11 mouse cellular contexts compared by ENCODE assay signal in genomic region chr4:74972143-74972542, GRCm38 (mm10).
DNase-seq lines count a peak whose midpoint lies in the region; ATAC-seq and TF ChIP-seq lines count a peak whose summit lies in the region.
"Had no signal": no experiment of that assay in that cellular context is flagged by ENCODE, and none has a peak within 500 bp of the region (broad histone marks: within the 10 kb centered on the region; RNA-seq: fewer than 3 reads in every experiment).

No protein-coding gene starts in this region.

- ATAC-seq in intestine, postnatal 0 days = no peak
- ATAC-seq in intestine, embryonic 16.5 days = no peak
- ATAC-seq in stomach, postnatal 0 days (ENCODE audit: low FRiP score, low TSS enrichment) = no peak
- ATAC-seq: intestine, embryonic 15.5 days had no signal

- H3K9me3 ChIP-seq in intestine, postnatal 0 days (ENCODE audit: control insufficient read depth) = no peaks in the 10 kb centered on the region
- no peaks in the 10 kb centered on the region for H3K9me3 ChIP-seq in intestine, embryonic 16.5 days (ENCODE audit: control insufficient read depth, low read length)
- no peaks in the 10 kb centered on the region for H3K9me3 ChIP-seq in stomach, postnatal 0 days (ENCODE audit: control insufficient read depth, low read length)
- H3K9me3 ChIP-seq: embryonic facial prominence, embryonic 13.5 days; intestine, embryonic 15.5 days; megakaryocyte, embryonic 14.5 days had no signal

- H3K4me3 ChIP-seq in intestine, postnatal 0 days (ENCODE audit: low read depth, low read length) = no peak overlapping the region
- H3K4me3 ChIP-seq in intestine, embryonic 16.5 days (ENCODE audit: low read length) = no peak overlapping the region
- no peak overlapping the region for H3K4me3 ChIP-seq in stomach, postnatal 0 days (ENCODE audit: low read depth, low read length)
- H3K4me3 ChIP-seq: embryonic facial prominence, embryonic 13.5 days; intestine, embryonic 15.5 days; megakaryocyte, embryonic 14.5 days had no signal

- DNase-seq in cerebellum, postnatal 10 days = peak; percentile 12 to 26
- DNase-seq in cerebellum, adult 9-11 months = no peak
- peak; percentile 2 for DNase-seq in retina, postnatal 1 day
- DNase-seq in retina, embryonic 14.5 days (ENCODE audit: low spot score) = no peak
- no peak for DNase-seq in stomach, postnatal 0 days (ENCODE audit: low spot score)
- DNase-seq in ovary, postnatal 10 days (ENCODE audit: low spot score) = no peak

- no peak overlapping the region for H3K27ac ChIP-seq in intestine, postnatal 0 days (ENCODE audit: low read depth, low read length)
- no peak overlapping the region for H3K27ac ChIP-seq in intestine, embryonic 16.5 days (ENCODE audit: low read length)
- H3K27ac ChIP-seq in stomach, postnatal 0 days (replicated peaks) = no peak overlapping the region
- H3K27ac ChIP-seq: embryonic facial prominence, embryonic 13.5 days; intestine, embryonic 15.5 days had no signal

- no peaks in the 10 kb centered on the region for H3K36me3 ChIP-seq in intestine, postnatal 0 days (ENCODE audit: control insufficient read depth, insufficient read depth)
- no peaks in the 10 kb centered on the region for H3K36me3 ChIP-seq in intestine, embryonic 16.5 days (ENCODE audit: control insufficient read depth, insufficient read depth, low read length)
- H3K36me3 ChIP-seq in stomach, postnatal 0 days (ENCODE audit: control insufficient read depth, insufficient read depth, low read length) = no peaks in the 10 kb centered on the region
- H3K36me3 ChIP-seq: embryonic facial prominence, embryonic 13.5 days; intestine, embryonic 15.5 days had no signal

- peak; percentile 52 for TF ChIP-seq CTCF in intestine, postnatal 0 days (IDR thresholded peaks at IDR 0.05; ENCODE audit: low read depth)
- peak; percentile 55 for TF ChIP-seq CTCF in stomach, postnatal 0 days (IDR thresholded peaks at IDR 0.05; ENCODE audit: low read depth)

- no peaks in the 10 kb centered on the region for H3K4me1 ChIP-seq in intestine, postnatal 0 days (replicated peaks; ENCODE audit: control insufficient read depth, insufficient read depth, low read length)
- no peaks in the 10 kb centered on the region for H3K4me1 ChIP-seq in intestine, embryonic 16.5 days (ENCODE audit: control insufficient read depth, insufficient read depth, low read length)
- H3K4me1 ChIP-seq in stomach, postnatal 0 days (replicated peaks; ENCODE audit: control insufficient read depth, insufficient read depth) = no peaks in the 10 kb centered on the region
- H3K4me1 ChIP-seq: embryonic facial prominence, embryonic 13.5 days; intestine, embryonic 15.5 days; megakaryocyte, embryonic 14.5 days had no signal

- TF ChIP-seq EP300 in stomach, postnatal 0 days (optimal IDR thresholded peaks at IDR 0.05) = no peak

- H3K4me2 ChIP-seq in intestine, postnatal 0 days (replicated peaks; ENCODE audit: low read depth) = no peak overlapping the region
- H3K4me2 ChIP-seq in intestine, embryonic 16.5 days (ENCODE audit: low read depth, low read length) = no peak overlapping the region
- H3K4me2 ChIP-seq in stomach, postnatal 0 days (replicated peaks; ENCODE audit: low read depth) = no peak overlapping the region
- H3K4me2 ChIP-seq: embryonic facial prominence, embryonic 13.5 days; intestine, embryonic 15.5 days had no signal

- no peaks in the 10 kb centered on the region for H3K27me3 ChIP-seq in intestine, postnatal 0 days (replicated peaks; ENCODE audit: control insufficient read depth, insufficient read depth, low read length)
- H3K27me3 ChIP-seq in intestine, embryonic 16.5 days (replicated peaks; ENCODE audit: control insufficient read depth, insufficient read depth, low read length) = no peaks in the 10 kb centered on the region
- no peaks in the 10 kb centered on the region for H3K27me3 ChIP-seq in stomach, postnatal 0 days (ENCODE audit: control insufficient read depth, insufficient read depth, low read length)
- H3K27me3 ChIP-seq: embryonic facial prominence, embryonic 13.5 days; intestine, embryonic 15.5 days; megakaryocyte, embryonic 14.5 days had no signal

- no peak overlapping the region for H3K9ac ChIP-seq in intestine, postnatal 0 days (ENCODE audit: low read depth, low read length)
- H3K9ac ChIP-seq in intestine, embryonic 16.5 days (ENCODE audit: low read depth, low read length) = no peak overlapping the region
- no peak overlapping the region for H3K9ac ChIP-seq in stomach, postnatal 0 days (ENCODE audit: low read length)
- H3K9ac ChIP-seq: embryonic facial prominence, embryonic 13.5 days; intestine, embryonic 15.5 days had no signal

- WGBS in intestine, postnatal 0 days = 82% methylated on average over 1 of the region's 1 CpGs
- WGBS in intestine, embryonic 16.5 days = 87% methylated on average over 1 of the region's 1 CpGs
- 91% methylated on average over 1 of the region's 1 CpGs for WGBS in stomach, postnatal 0 days

Comparison
In these comparisons a context has a peak if more than half of its experiments do, and no peak if none do; other contexts are left out.
1. DNase-seq: peak in cerebellum, postnatal 10 days (2 of 2) and retina, postnatal 1 day (single experiment); none in cerebellum, adult 9-11 months (single experiment), retina, embryonic 14.5 days (single experiment), stomach, postnatal 0 days (single experiment) and ovary, postnatal 10 days (single experiment).